Mouse (Mus musculus): ENCODE results near the gene Amph.

DNA sequence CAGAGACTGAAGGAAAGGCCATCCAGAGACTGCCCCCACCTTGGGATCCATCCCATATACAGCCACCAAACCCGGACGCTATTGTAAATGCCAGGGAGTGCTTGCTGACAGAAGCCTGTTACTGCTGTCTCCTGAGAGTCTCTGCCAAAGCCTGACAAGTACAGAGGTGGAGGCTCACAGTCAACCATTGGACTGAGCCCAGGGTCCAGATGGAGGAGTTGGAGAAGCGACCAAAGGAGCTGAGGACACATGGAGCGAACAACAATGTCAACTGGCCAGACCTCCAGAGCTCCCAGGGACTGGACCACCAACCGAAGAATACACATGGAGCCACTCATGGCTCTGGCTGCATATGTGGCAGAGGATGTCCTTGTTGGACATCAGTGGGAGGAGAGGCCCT is 26.3 kb downstream of the Amph start:
- TF ChIP-seq POLR2A (IDR thresholded peaks at IDR 0.05; ENCODE audit: insufficient read depth, low read depth, low read length): no peak
- no peak for TF ChIP-seq CTCF (IDR thresholded peaks at IDR 0.05)
- no peak for TF ChIP-seq EP300 (IDR thresholded peaks at IDR 0.05; ENCODE audit: insufficient read depth, low read depth, low read length)
